Mouse (Mus musculus): ENCODE measurements around the gene Smad3. TPM values are rescaled to one million over a fixed set of nuclear protein-coding genes. Genes with fewer than 3 reads are reported as not detected.

Smad3 gene
- total RNA-seq, 2 experiments from 2014 or later, result 17.0 to 22.6 TPM

DNA sequence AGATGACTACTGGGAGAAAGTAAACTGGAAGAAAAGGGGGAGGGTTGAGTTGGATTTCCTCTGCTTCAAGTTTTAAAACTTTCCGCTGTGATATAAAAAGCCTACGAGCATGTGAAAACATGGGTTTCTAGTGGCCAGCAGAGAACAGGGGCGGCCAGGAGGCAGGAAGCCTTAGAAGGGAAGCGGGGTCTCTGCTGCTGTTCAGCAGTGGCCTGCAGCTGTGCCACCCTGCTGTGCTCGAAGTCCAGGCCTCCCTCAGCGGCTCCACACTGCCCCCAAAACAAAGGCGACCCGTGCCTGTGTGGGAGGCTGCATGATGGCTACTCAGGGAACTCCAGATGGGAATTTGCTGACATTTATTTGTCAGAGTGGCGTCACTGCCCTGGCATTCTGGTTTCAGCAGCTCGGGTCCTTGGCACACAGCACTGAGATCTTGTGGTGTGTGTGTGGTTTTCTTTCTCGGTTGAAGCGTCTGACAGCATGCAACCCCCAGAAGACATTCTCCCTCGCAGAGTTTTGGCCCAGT is 146.9 kb downstream of the Smad3 start:
- intact Hi-C loops (cut with DNase I), result loop anchor here (5.0 kb wide), 2 partner anchors 149 to 474 kb away; no protein-coding TSS in a partner anchor
- peak; percentile 62 to 74 for DNase-seq

DNA sequence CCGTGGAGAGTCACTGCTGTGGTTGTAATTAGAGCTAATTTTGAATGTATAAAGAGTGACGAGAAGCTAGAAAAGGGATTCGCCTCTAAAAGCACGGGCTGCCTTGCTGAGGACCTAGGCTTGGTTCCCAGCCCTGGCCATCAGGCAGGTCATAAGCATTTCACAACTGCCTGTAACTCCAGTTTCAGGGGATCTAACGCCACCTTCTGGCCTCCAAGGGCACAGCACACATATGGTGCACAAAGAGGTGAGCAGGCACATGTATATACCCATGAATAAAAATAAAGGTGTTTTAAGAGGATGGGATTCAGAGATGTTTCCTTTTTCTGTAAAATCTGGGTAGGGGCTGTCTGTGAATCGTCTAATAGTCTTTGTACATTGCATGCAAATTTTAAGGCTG is 147.6 kb downstream of the Smad3 start:
- peak in 1 of 2 experiments; percentile 6 for DNase-seq
- intact Hi-C loops (cut with DNase I), result loop anchor here (5.0 kb wide), 2 partner anchors 148 to 473 kb away; no protein-coding TSS in a partner anchor

DNA sequence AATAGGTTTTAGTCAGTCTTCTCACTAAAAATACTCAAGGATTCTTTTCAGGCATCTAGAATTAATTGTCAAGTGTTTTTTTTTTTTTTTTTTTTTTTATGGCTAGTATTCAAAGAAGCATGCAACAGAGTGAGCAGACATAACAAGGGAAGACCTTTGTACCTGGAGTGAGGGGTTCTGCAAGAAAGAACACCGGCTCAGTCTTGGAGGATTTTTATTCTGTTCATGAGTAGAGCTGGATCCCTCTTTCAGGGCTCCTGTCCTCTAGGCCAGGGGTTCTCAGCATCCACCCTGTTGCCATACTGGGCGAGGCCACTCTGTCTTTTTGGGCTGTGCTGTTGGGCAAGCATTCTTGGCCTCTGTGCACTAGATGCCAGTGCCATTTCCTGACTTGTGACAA is 148.0 kb downstream of the Smad3 start:
- DNase-seq, result no peak
- intact Hi-C loops (cut with DNase I), result loop anchor here (5.0 kb wide), 2 partner anchors 147 to 472 kb away; no protein-coding TSS in a partner anchor

DNA sequence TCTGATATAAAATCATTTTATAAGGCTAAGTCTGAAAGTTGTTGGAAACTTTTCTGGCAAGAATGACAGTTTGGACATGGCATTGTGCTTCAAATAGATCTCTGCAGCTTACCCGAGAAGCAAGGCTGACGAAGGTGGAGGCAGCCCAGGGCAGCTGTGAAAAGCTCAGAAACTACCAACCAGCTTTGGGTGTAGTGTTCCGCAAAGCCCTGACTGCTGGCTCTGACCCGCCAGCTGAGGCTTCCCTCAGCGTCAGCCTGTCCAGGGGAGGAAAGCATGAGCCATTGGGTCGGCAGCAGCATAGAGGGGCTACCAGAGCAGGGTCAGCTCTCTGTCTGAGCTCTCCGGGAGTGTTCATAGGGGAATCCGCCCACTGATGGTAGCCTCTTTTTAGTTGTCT is 148.5 kb downstream of the Smad3 start:
- DNase-seq, result peak in 1 of 2 experiments; percentile 7
- intact Hi-C loops (cut with DNase I), result no loop called here

DNA sequence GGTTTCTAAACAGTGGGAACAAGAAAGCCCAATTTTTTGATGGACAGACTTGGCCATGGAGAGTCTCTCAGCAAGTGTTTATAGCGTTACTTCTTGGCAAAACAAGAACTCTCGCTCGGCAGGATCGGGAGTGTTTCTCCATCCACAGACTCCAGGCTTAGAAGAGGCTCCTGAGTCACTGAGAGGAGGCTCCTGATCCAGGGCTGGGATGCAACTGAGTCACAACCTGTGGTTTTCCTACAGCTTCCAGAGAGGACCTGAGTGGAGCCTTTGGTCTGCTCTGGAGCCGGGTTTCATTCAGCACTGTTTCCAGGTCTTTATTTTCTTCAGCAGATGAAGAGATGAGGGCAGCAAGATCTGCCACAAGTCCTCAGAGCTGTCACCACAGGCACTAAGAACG is 149.8 kb downstream of the Smad3 start:
- DNase-seq, result no peak
- intact Hi-C loops (cut with DNase I), result no loop called here

DNA sequence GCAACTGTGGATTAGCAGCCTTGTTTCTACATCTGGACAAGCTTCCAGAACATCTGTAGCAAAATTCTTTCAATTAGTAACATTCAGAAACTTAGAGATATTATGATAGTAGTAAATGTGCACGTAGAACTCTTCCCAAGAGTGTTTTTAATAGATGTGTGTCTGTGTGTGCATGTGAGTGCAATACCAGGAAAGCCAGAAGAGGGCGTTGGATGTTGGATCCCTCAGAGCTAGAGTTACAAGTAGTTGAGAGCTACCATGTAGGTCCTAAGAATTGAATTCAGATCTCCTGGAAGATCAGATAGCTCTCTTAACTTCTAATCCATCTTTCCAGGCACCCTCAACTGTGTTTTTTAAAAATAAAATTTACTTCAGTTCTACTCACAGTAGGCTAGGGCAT is 151.2 kb downstream of the Smad3 start:
- no peak for DNase-seq
- intact Hi-C loops (cut with DNase I), result no loop called here

DNA sequence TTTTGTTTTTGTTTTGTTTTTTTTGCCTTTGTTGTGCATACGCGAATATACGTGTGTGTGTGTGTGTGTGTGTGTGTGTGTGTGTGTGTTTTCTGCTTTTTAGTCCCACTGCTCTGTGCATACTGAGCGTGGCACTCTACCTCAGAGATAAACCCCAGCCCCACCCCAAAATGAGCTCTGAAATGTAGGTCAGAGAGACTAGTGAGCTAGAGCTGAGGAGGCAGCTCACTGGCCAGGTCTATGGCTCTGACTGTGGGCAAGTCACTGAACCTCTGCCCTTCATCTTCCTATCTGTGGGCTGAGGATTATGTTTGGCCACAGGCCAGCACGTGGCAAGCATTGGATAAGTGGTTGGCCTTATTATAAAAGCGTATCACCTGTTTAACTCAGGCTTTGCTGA is 153.9 kb downstream of the Smad3 start:
- no peak for DNase-seq
- intact Hi-C loops (cut with DNase I), result no loop called here

DNA sequence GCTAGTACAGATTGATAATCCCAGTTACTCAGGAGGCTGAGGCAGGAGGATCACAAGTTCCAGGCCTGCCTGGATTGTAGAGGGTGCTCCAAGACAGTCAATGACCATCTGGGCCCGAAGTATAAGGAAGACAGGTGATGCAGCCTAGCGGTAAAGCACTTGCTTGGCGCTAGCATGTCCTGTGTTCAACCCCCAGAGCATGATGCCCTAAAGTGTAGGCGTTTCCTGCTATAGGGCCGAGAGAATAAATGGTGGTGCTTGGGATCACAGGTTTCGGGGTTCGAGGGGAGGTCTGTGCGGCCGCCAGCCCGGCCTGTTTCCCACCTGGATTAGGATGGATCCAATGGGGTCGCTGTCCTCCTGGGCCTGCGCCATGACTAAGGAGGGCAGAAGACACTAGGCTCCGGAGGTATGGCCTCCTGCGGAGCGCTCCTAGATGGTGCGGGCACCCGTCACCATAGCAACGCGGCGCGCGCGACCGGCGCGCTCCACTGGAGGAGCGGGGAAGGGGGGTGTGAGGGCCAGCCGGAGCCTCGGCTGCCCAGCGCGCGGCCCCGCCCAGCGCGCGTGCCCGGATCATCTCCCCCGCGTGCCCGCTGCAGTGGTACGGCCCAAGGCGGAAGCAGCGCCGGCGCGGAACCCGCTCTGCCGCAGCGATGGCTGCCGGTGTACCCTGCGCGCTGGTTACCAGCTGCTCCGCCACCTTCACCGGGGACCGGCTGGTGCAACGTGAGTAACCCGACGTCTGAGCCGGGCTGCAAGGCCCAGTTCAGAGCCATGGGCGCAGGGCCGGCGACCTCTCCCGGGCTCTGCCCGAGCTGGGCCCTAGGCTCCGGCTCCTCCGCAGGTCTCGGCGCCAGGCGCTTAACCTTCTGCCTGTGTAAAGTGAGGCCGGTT is 155.5 kb downstream of the Smad3 start, which contains the start of the genes Iqch and Aagab:
Gene Iqch, minus strand, starts transcription at position 451 of the 897 bp plus-strand sequence.
Gene Aagab, plus strand, starts transcription at position 618 of the 897 bp plus-strand sequence.
- intact Hi-C loops (cut with DNase I), result no loop called here
- peak; percentile 97 for DNase-seq

Other genes with a start within 250 kb of the Smad3 start
- gene Iqch, start 155.5 kb downstream of the Smad3 start, total RNA-seq (2021), result not detected
- 10 to 100 TPM; 20.6 to 24.8 TPM for gene Aagab, start 155.3 kb downstream of the Smad3 start, total RNA-seq (2021)